Comparison of ENCODE assay signal across 8 mouse cellular contexts in the genomic region with DNA sequence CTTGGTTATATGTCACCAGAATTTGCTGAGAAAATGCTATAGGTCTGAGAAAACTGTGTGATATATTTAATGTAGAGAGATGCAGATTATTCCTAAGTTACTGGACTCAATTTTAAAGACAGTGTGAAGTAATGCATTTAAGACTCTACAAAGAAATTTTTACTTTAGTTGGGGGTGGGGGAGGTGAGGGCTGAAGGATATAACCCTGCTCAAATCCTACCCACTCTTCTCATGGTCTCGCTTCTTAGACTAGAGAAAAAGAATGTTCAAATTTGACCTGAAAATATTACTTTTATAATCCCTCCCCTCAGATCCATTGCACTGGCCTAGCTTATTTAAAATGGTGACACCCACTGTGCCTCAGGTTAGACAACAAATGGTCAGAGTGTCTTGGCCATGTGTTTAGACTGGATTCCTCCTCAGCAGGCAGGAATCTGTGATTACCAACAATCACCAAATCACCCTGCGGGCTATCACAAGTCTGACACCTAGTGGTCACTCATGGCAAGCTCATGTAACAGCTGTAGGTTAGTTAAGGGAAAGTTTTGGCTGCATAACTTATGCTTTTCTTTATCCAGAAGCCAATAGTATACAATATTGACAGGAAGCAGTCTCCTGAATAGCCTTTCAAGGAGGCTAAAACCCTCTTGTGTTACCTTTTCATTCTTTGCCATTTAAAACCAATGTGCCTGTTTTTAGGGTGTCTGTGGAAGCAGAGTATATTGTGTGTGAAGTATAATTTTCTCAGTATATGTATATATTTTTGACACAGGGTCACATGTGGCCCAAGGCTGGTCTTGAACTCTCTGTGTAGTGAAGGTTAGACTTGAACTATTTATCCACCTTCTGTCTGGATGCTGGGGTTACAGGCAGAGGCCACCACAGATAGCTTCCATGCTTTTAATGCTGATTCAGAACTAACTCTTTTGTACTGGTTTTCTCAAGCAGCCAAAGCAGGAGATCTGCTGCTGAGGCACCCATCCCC.
DNase-seq lines count a peak whose midpoint lies in the region; ATAC-seq lines count a peak whose summit lies in the region.

No protein-coding gene starts in this region.

- H3K9me3 ChIP-seq in forebrain, embryonic 11.5 days (ENCODE audit: control insufficient read depth, low read length): no peaks in the 10 kb centered on the region
- H3K9me3 ChIP-seq in hindbrain, embryonic 14.5 days (ENCODE audit: control insufficient read depth, low read length): no peaks in the 10 kb centered on the region

- no peaks in the 10 kb centered on the region for H3K36me3 ChIP-seq in forebrain, embryonic 11.5 days (ENCODE audit: control insufficient read depth, insufficient read depth, low read length)
- H3K36me3 ChIP-seq in hindbrain, embryonic 14.5 days (replicated peaks; ENCODE audit: control insufficient read depth, insufficient read depth): no peaks in the 10 kb centered on the region

- no peak overlapping the region for H3K27ac ChIP-seq in forebrain, embryonic 11.5 days (ENCODE audit: low read depth, low read length)
- no peak overlapping the region for H3K27ac ChIP-seq in hindbrain, embryonic 14.5 days

- WGBS in forebrain, embryonic 11.5 days: 38% methylated on average over 2 of the region's 2 CpGs
- WGBS in hindbrain, embryonic 14.5 days: 50% methylated on average over 2 of the region's 2 CpGs

- peak; percentile 47 for DNase-seq in gastrocnemius, adult 18-20 months (ENCODE audit: low spot score)
- DNase-seq in gastrocnemius, adult 8-10 months (ENCODE audit: low spot score in 2 of 2): no peak
- peak; percentile 40 for DNase-seq in c-Kit-positive CD71-negative TER-119-negative erythroid progenitor cells, embryonic 14.5 days (ENCODE audit: low read depth)
- peak; percentile 77 for DNase-seq in forebrain, embryonic 11.5 days (ENCODE audit: low spot score)
- peak; percentile 80 for DNase-seq in hindbrain, embryonic 14.5 days (ENCODE audit: low spot score)
- DNase-seq in layer of hippocampus, adult 9-10 months (ENCODE audit: low spot score): peak; percentile 65
- DNase-seq in lung, postnatal 36 days: peak; percentile 80
- DNase-seq in right cerebral cortex, adult 2 months (ENCODE audit: low spot score in 2 of 2): peak; percentile 75 to 78

- H3K4me2 ChIP-seq in forebrain, embryonic 11.5 days (ENCODE audit: low read depth, low read length, severe bottlenecking): no peak overlapping the region
- no peak overlapping the region for H3K4me2 ChIP-seq in hindbrain, embryonic 14.5 days (replicated peaks)

- no peaks in the 10 kb centered on the region for H3K4me1 ChIP-seq in forebrain, embryonic 11.5 days (replicated peaks; ENCODE audit: control insufficient read depth, insufficient read depth, low read length)
- H3K4me1 ChIP-seq in hindbrain, embryonic 14.5 days (replicated peaks; ENCODE audit: control insufficient read depth, insufficient read depth, low read length): no peaks in the 10 kb centered on the region

- peak; percentile 76 for ATAC-seq in forebrain, embryonic 11.5 days (replicated peaks; ENCODE audit: low FRiP score)
- ATAC-seq in hindbrain, embryonic 14.5 days (ENCODE audit: low FRiP score): peak; percentile 75

- H3K4me3 ChIP-seq in forebrain, embryonic 11.5 days (ENCODE audit: low read depth, low read length): no peak overlapping the region
- H3K4me3 ChIP-seq in hindbrain, embryonic 14.5 days (replicated peaks; ENCODE audit: low read length): no peak overlapping the region

- no peaks in the 10 kb centered on the region for H3K27me3 ChIP-seq in forebrain, embryonic 11.5 days (ENCODE audit: control insufficient read depth, insufficient read depth, low read length)
- no peaks in the 10 kb centered on the region for H3K27me3 ChIP-seq in hindbrain, embryonic 14.5 days (ENCODE audit: control insufficient read depth, insufficient read depth, low read length)

- no peak overlapping the region for H3K9ac ChIP-seq in forebrain, embryonic 11.5 days (ENCODE audit: low read length)
- no peak overlapping the region for H3K9ac ChIP-seq in hindbrain, embryonic 14.5 days

Comparison
In these comparisons a context has a peak if more than half of its experiments do, and no peak if none do; other contexts are left out.
1. DNase-seq: peak in gastrocnemius, adult 18-20 months (single experiment), c-Kit-positive CD71-negative TER-119-negative erythroid progenitor cells, embryonic 14.5 days (single experiment), forebrain, embryonic 11.5 days (single experiment), hindbrain, embryonic 14.5 days (single experiment), layer of hippocampus, adult 9-10 months (single experiment), lung, postnatal 36 days (single experiment) and right cerebral cortex, adult 2 months (2 of 2); none in gastrocnemius, adult 8-10 months (0 of 2).